Mouse (Mus musculus) lung, embryonic 14.5 days (tissue): ENCODE data around the gene Akt3. TPM values are rescaled to one million over a fixed set of nuclear protein-coding genes. Genes with fewer than 3 reads are reported as not detected.

Source experiments
- ATAC-seq: fragments of 200-750 bp; cut with Nextera tagmentation; 2 replicates; pipeline ENCODE4 v1.8.0; 2017; ENCODE audit warnings: mild to moderate bottlenecking, moderate TSS enrichment, moderate library complexity; ENCODE audit not compliant: insufficient read depth
- DNase-seq: peaks from one replicate; pipeline ENCODE4 v3.0.0-alpha.2; 2015
- H3K27ac ChIP-seq: fragments of 300-500 bp; sonication (generic); 2 replicates; pipeline ENCODE4 v1.5.1; 2014; ENCODE audit warnings: low read depth, mild to moderate bottlenecking, moderate library complexity
- H3K27me3 ChIP-seq: fragments of 300-500 bp; sonication (generic); 2 replicates; pipeline ENCODE4 v1.6.1; 2014; ENCODE audit warnings: low read length, control low read depth; ENCODE audit not compliant: insufficient read depth
- H3K36me3 ChIP-seq: fragments of 300-500 bp; sonication (generic); 2 replicates; pipeline ENCODE4 v1.6.1; 2014; ENCODE audit warnings: control low read depth; ENCODE audit not compliant: insufficient read depth
- H3K4me1 ChIP-seq: fragments of 300-500 bp; sonication (generic); 2 replicates; pipeline ENCODE4 v1.6.1; 2014; ENCODE audit warnings: antibody characterized with exemption, control low read depth; ENCODE audit not compliant: insufficient read depth
- H3K4me2 ChIP-seq: fragments of 300-500 bp; sonication (generic); 2 replicates; pipeline ENCODE4 v1.6.1; 2014; ENCODE audit warnings: mild to moderate bottlenecking
- H3K4me3 ChIP-seq: fragments of 300-500 bp; sonication (generic); 2 replicates; pipeline ENCODE4 v1.5.1; 2014; ENCODE audit warnings: low read depth, low read length
- H3K9ac ChIP-seq: fragments of 300-500 bp; sonication (generic); 2 replicates; pipeline ENCODE4 v1.6.1; 2014
- H3K9me3 ChIP-seq: fragments of 300-500 bp; sonication (generic); 2 replicates; pipeline ENCODE4 v1.6.1; 2016; ENCODE audit warnings: low read depth, low read length, control low read depth
- CTCF ChIP-seq: IDR thresholded peaks from 2 replicates; pipeline ENCODE4 v1.5.1; 2016; ENCODE audit warnings: antibody characterized with exemption, low read depth
- WGBS: fragments of 180-500 bp; shearing (Covaris S2); extraction: QIAGEN DNeasy Blood & Tissue Kit; methylation state at CpG from one replicate; pipeline ENCODE4 v1.1.7; 2014; 5-methylcytosine and 5-hydroxymethylcytosine counted together
- polyA plus RNA-seq: library from polyadenylated mRNA; unstranded; fragments of >200 nt; fragmentation: Nextera tagmentation; extraction: Ambion mirVana; gene quantifications from 2 replicates; pipeline ENCODE4 v1.2.1, GENCODE M21; 2014

Gene Akt3
- polyA plus RNA-seq, 1 experiment from 2014 or later: 6.9 TPM

DNA sequence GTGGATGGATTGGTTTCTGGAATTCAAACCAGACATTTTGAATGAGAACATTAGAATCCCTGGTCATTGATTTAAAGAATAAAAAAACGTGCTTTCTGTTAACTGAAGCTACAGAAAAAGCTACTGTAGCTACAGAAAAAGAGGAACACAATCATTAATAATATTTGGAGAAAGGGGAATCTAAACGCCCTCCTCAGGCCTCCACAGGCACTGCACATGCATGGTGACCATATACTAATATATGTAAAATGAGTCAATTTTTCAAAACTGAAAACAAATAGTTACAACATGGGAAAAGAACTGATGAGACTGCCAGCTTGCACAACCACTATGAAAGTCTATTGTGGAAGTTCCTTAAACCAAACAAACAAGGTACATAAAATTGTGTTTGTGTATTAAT, 21.3 kb downstream of the Akt3 start:
- no peak overlapping the region for H3K4me3 ChIP-seq
- no peak for TF ChIP-seq CTCF
- DNase-seq (no peak), ATAC-seq (no peak)
- no peaks in the 10 kb centered on the region for H3K4me1 ChIP-seq
- no peak overlapping the region for H3K9ac ChIP-seq
- no peaks in the 10 kb centered on the region for H3K9me3 ChIP-seq
- no peak overlapping the region for H3K4me2 ChIP-seq
- 0 out of 2 replicates have a peak, but pooled peaks cover 5% of the 10 kb centered on the region for H3K36me3 ChIP-seq
- H3K27ac ChIP-seq: no peak overlapping the region
- no peaks in the 10 kb centered on the region for H3K27me3 ChIP-seq
- WGBS: 55% methylated on average over 2 of the region's 2 CpGs

DNA sequence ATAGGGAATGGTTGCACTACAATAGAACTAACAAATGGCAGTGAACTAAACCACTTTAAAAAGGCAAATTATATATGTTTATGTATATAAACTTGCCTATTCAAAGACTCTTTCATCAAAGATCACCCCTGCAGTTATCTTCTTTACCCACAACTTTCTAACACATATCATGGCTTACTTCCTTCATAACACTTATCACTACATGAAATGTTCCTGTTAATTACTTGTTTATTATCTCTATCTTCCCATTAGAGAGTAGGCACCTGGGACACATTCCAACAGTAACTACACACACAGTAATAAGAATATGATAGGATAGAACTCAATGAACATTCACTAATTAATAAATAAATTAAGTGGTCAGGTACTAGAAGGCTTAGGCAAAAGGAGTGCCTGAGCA, 21.8 kb downstream of the Akt3 start:
- DNase-seq: no peak
- TF ChIP-seq CTCF: no peak
- H3K36me3 ChIP-seq: 0 out of 2 replicates have a peak, but pooled peaks cover 5% of the 10 kb centered on the region
- H3K4me2 ChIP-seq: no peak overlapping the region
- H3K27me3 ChIP-seq: no peaks in the 10 kb centered on the region
- H3K4me3 ChIP-seq: no peak overlapping the region
- no peak for ATAC-seq
- no peak overlapping the region for H3K9ac ChIP-seq
- no peaks in the 10 kb centered on the region for H3K4me1 ChIP-seq
- no peaks in the 10 kb centered on the region for H3K9me3 ChIP-seq
- H3K27ac ChIP-seq: no peak overlapping the region

GRCm38 (mm10) chr1:177234462-177234861, 23.5 kb downstream of the Akt3 start:
- Histone ChIP-seq H3K4me3 (no peak overlapping the region), H3K9me3 (no peaks in the 10 kb centered on the region), H3K27me3 (no peaks in the 10 kb centered on the region), H3K36me3 (0 out of 2 replicates have a peak, but pooled peaks cover 5% of the 10 kb centered on the region), H3K27ac (no peak overlapping the region), H3K9ac (no peak overlapping the region), H3K4me1 (no peaks in the 10 kb centered on the region), H3K4me2 (no peak overlapping the region)
- ATAC-seq (no peak), DNase-seq (no peak)
- TF ChIP-seq CTCF: no peak
- 87% methylated on average over 5 of the region's 5 CpGs for WGBS

- H3K27ac ChIP-seq: no peak overlapping the region
- 0 out of 2 replicates have a peak, but pooled peaks cover 5% of the 10 kb centered on the region for H3K36me3 ChIP-seq
- no peak for TF ChIP-seq CTCF
- no peaks in the 10 kb centered on the region for H3K9me3 ChIP-seq
- no peak overlapping the region for H3K4me3 ChIP-seq
- no peaks in the 10 kb centered on the region for H3K4me1 ChIP-seq
- no peak overlapping the region for H3K4me2 ChIP-seq
- H3K9ac ChIP-seq: no peak overlapping the region
- no peaks in the 10 kb centered on the region for H3K27me3 ChIP-seq
- DNase-seq (peak; percentile 70), ATAC-seq (peak; percentile 81)
These were observed 26.9 kb downstream of the Akt3 start for GRCm38 (mm10) chr1:177231122-177231521.

DNA sequence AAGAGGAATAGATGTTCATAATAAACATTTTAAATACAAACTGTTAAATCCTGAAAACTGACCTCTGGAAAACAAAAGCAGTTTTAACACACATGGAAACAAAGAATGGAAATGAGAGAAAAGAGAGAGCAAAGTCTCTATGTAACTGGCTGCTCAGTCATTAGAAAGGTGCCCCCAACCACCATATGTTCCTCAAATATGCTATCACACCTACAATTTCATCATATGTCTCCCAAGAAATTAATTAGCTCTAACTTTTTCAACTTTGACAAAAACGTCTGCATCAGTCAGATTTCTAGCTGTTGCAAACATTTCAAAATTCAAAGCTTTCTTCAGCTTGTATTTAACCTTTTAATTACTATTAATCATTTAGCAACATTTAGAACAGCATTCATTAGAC, 59.0 kb downstream of the Akt3 start:
- WGBS: 47% methylated on average over 1 of the region's 1 CpGs

GRCm38 (mm10) chr1:177195224-177195623, 62.8 kb downstream of the Akt3 start:
- H3K27ac ChIP-seq: no peak overlapping the region
- H3K9ac ChIP-seq: no peak overlapping the region
- H3K36me3 ChIP-seq: no peaks in the 10 kb centered on the region
- H3K4me1 ChIP-seq: no peaks in the 10 kb centered on the region
- no peaks in the 10 kb centered on the region for H3K27me3 ChIP-seq
- no peak overlapping the region for H3K4me2 ChIP-seq
- H3K9me3 ChIP-seq: no peaks in the 10 kb centered on the region
- peak; percentile 35 for TF ChIP-seq CTCF
- ATAC-seq (no peak), DNase-seq (peak; percentile 10)
- no peak overlapping the region for H3K4me3 ChIP-seq

More for the DNA sequence above, 59.0 kb downstream of the Akt3 start:
- Histone ChIP-seq H3K4me3 (no peak overlapping the region), H3K4me1 (no peaks in the 10 kb centered on the region), H3K27ac (no peak overlapping the region), H3K27me3 (no peaks in the 10 kb centered on the region), H3K9ac (no peak overlapping the region), H3K4me2 (no peak overlapping the region), H3K9me3 (no peaks in the 10 kb centered on the region), H3K36me3 (no peaks in the 10 kb centered on the region)
- TF ChIP-seq CTCF: no peak
- ATAC-seq: no peak
- no peak for DNase-seq

GRCm38 (mm10) chr1:177194324-177194723, 63.7 kb downstream of the Akt3 start:
- H3K27ac ChIP-seq: no peak overlapping the region
- no peaks in the 10 kb centered on the region for H3K36me3 ChIP-seq
- WGBS: 37% methylated on average over 1 of the region's 1 CpGs
- DNase-seq (no peak), ATAC-seq (no peak)
- no peaks in the 10 kb centered on the region for H3K4me1 ChIP-seq
- TF ChIP-seq CTCF: no peak
- H3K9me3 ChIP-seq: no peaks in the 10 kb centered on the region
- H3K4me2 ChIP-seq: no peak overlapping the region
- no peaks in the 10 kb centered on the region for H3K27me3 ChIP-seq
- no peak overlapping the region for H3K4me3 ChIP-seq
- no peak overlapping the region for H3K9ac ChIP-seq

- Histone ChIP-seq H3K27me3 (no peaks in the 10 kb centered on the region), H3K4me2 (no peak overlapping the region), H3K9me3 (no peaks in the 10 kb centered on the region), H3K9ac (no peak overlapping the region), H3K36me3 (no peaks in the 10 kb centered on the region), H3K4me1 (no peaks in the 10 kb centered on the region), H3K27ac (no peak overlapping the region), H3K4me3 (no peak overlapping the region)
- TF ChIP-seq CTCF: no peak
- ATAC-seq (no peak), DNase-seq (no peak)
- 65% methylated on average over 3 of the region's 3 CpGs for WGBS
These were observed 66.4 kb downstream of the Akt3 start for GRCm38 (mm10) chr1:177191623-177192022.
